Mouse (Mus musculus): Measurements from ENCODE around the gene Idh2. TPM values are rescaled to one million over a fixed set of nuclear protein-coding genes. Genes with fewer than 3 reads are reported as not detected.
A peak's percentile ranks its signal among the peaks of the same experiment; 100 is the strongest.

The Idh2 gene
- 92.7 and 95.0 TPM in 2 replicates for polyA plus RNA-seq (2012; rRNA removed)

GRCm38 (mm10) chr7:80115224-80115590 lies at the start of gene Idh2:
Gene Idh2 (minus strand): TSS chr7:80115392.
- TF ChIP-seq CTCF (IDR thresholded peaks at IDR 0.05; ENCODE audit: extremely low read depth, insufficient read depth, low read length), result no peak
- TF ChIP-seq POLR2A (IDR thresholded peaks at IDR 0.05; ENCODE audit: extremely low read depth, insufficient read depth, low read length), result peak; percentile 55; the same call in 1 of the 2 replicates
- peaks cover 4% of the 10 kb centered on the region for H3K4me1 ChIP-seq (ENCODE audit: control insufficient read depth, insufficient read depth, low read length)
- peak within 1 kb of the TSS; percentile 77 for H3K27ac ChIP-seq (ENCODE audit: insufficient read depth, low read length)
- peak within 1 kb of the TSS; percentile 60 for H3K4me3 ChIP-seq (ENCODE audit: insufficient read depth, low read length)

GRCm38 (mm10) chr7:80160945-80161306 lies 45.7 kb upstream of the Idh2 start:
- H3K27ac ChIP-seq (ENCODE audit: insufficient read depth, low read length), result 0 out of 2 replicates have a peak overlapping the region, but pooled peaks have one; percentile 5
- no peak for TF ChIP-seq CTCF (IDR thresholded peaks at IDR 0.05; ENCODE audit: extremely low read depth, insufficient read depth, low read length)
- TF ChIP-seq POLR2A (IDR thresholded peaks at IDR 0.05; ENCODE audit: extremely low read depth, insufficient read depth, low read length), result 0 out of 2 replicates have a peak, but pooled peaks have one; percentile 25
- no peaks in the 10 kb centered on the region for H3K4me1 ChIP-seq (ENCODE audit: control insufficient read depth, insufficient read depth, low read length)
- H3K4me3 ChIP-seq (ENCODE audit: insufficient read depth, low read length), result no peak overlapping the region

- Histone ChIP-seq H3K4me1 (ENCODE audit: control insufficient read depth, insufficient read depth, low read length) (no peaks in the 10 kb centered on the region), H3K4me3 (ENCODE audit: insufficient read depth, low read length) (no peak overlapping the region), H3K27ac (ENCODE audit: insufficient read depth, low read length) (0 out of 2 replicates have a peak overlapping the region, but pooled peaks have one; percentile 5)
- no peak for TF ChIP-seq POLR2A (IDR thresholded peaks at IDR 0.05; ENCODE audit: extremely low read depth, insufficient read depth, low read length)
- no peak for TF ChIP-seq CTCF (IDR thresholded peaks at IDR 0.05; ENCODE audit: extremely low read depth, insufficient read depth, low read length)
These were observed 45.2 kb upstream of the Idh2 start for GRCm38 (mm10) chr7:80160293-80160944.

GRCm38 (mm10) chr7:80158496-80159268 lies 43.5 kb upstream of the Idh2 start:
- no peak overlapping the region for H3K27ac ChIP-seq (ENCODE audit: insufficient read depth, low read length)
- no peak for TF ChIP-seq CTCF (IDR thresholded peaks at IDR 0.05; ENCODE audit: extremely low read depth, insufficient read depth, low read length)
- no peaks in the 10 kb centered on the region for H3K4me1 ChIP-seq (ENCODE audit: control insufficient read depth, insufficient read depth, low read length)
- no peak overlapping the region for H3K4me3 ChIP-seq (ENCODE audit: insufficient read depth, low read length)

GRCm38 (mm10) chr7:80156711-80157227 lies 41.6 kb upstream of the Idh2 start:
- peak; percentile 35 for TF ChIP-seq CTCF (IDR thresholded peaks at IDR 0.05; ENCODE audit: extremely low read depth, insufficient read depth, low read length)
- TF ChIP-seq POLR2A (IDR thresholded peaks at IDR 0.05; ENCODE audit: extremely low read depth, insufficient read depth, low read length), result no peak
- H3K4me3 ChIP-seq (ENCODE audit: insufficient read depth, low read length), result no peak overlapping the region
- no peak overlapping the region for H3K27ac ChIP-seq (ENCODE audit: insufficient read depth, low read length)
- H3K4me1 ChIP-seq (ENCODE audit: control insufficient read depth, insufficient read depth, low read length), result no peaks in the 10 kb centered on the region

- H3K27ac ChIP-seq (ENCODE audit: insufficient read depth, low read length), result no peak overlapping the region
- H3K4me3 ChIP-seq (ENCODE audit: insufficient read depth, low read length), result no peak overlapping the region
- TF ChIP-seq CTCF (IDR thresholded peaks at IDR 0.05; ENCODE audit: extremely low read depth, insufficient read depth, low read length), result no peak
- TF ChIP-seq POLR2A (IDR thresholded peaks at IDR 0.05; ENCODE audit: extremely low read depth, insufficient read depth, low read length), result no peak
- H3K4me1 ChIP-seq (ENCODE audit: control insufficient read depth, insufficient read depth, low read length), result no peaks in the 10 kb centered on the region
These were observed 39.5 kb upstream of the Idh2 start for GRCm38 (mm10) chr7:80154689-80155088.

GRCm38 (mm10) chr7:80152756-80153155 lies 37.6 kb upstream of the Idh2 start:
- H3K4me3 ChIP-seq (ENCODE audit: insufficient read depth, low read length), result no peak overlapping the region
- TF ChIP-seq POLR2A (IDR thresholded peaks at IDR 0.05; ENCODE audit: extremely low read depth, insufficient read depth, low read length), result no peak
- no peak for TF ChIP-seq CTCF (IDR thresholded peaks at IDR 0.05; ENCODE audit: extremely low read depth, insufficient read depth, low read length)
- H3K4me1 ChIP-seq (ENCODE audit: control insufficient read depth, insufficient read depth, low read length), result peaks cover 2% of the 10 kb centered on the region; the same call in 1 of the 2 replicates
- H3K27ac ChIP-seq (ENCODE audit: insufficient read depth, low read length), result no peak overlapping the region

GRCm38 (mm10) chr7:80152152-80152551 lies 37.0 kb upstream of the Idh2 start:
- peaks cover 2% of the 10 kb centered on the region; the same call in 1 of the 2 replicates for H3K4me1 ChIP-seq (ENCODE audit: control insufficient read depth, insufficient read depth, low read length)
- H3K4me3 ChIP-seq (ENCODE audit: insufficient read depth, low read length), result no peak overlapping the region
- TF ChIP-seq POLR2A (IDR thresholded peaks at IDR 0.05; ENCODE audit: extremely low read depth, insufficient read depth, low read length) (no peak), CTCF (IDR thresholded peaks at IDR 0.05; ENCODE audit: extremely low read depth, insufficient read depth, low read length) (peak; percentile 35)
- no peak overlapping the region for H3K27ac ChIP-seq (ENCODE audit: insufficient read depth, low read length)

- Histone ChIP-seq H3K4me3 (ENCODE audit: insufficient read depth, low read length) (no peak overlapping the region), H3K4me1 (ENCODE audit: control insufficient read depth, insufficient read depth, low read length) (peaks cover 2% of the 10 kb centered on the region; the same call in 1 of the 2 replicates), H3K27ac (ENCODE audit: insufficient read depth, low read length) (no peak overlapping the region)
- TF ChIP-seq CTCF (IDR thresholded peaks at IDR 0.05; ENCODE audit: extremely low read depth, insufficient read depth, low read length), result no peak
- TF ChIP-seq POLR2A (IDR thresholded peaks at IDR 0.05; ENCODE audit: extremely low read depth, insufficient read depth, low read length), result no peak
These were observed 34.2 kb upstream of the Idh2 start for GRCm38 (mm10) chr7:80149356-80149755.
